Mouse (Mus musculus) midbrain, embryonic 12.5 days (tissue): ENCODE measurements around the gene Klf2. TPM values are rescaled to one million over a fixed set of nuclear protein-coding genes. Genes with fewer than 3 reads are reported as not detected.

Experiments
- ATAC-seq: fragments of 200-750 bp; cut with Nextera tagmentation; 2 replicates; pipeline ENCODE4 v1.8.0; 2017; ENCODE audit warnings: low read depth, moderate TSS enrichment, moderate library complexity; ENCODE audit not compliant: low FRiP score
- H3K27ac ChIP-seq: fragments of 300-500 bp; sonication (generic); replicated peaks from 2 replicates; pipeline ENCODE4 v1.5.1; 2016; ENCODE audit warnings: mild to moderate bottlenecking
- H3K27me3 ChIP-seq: fragments of 300-500 bp; sonication (generic); 2 replicates; pipeline ENCODE4 v1.6.1; 2016; ENCODE audit warnings: mild to moderate bottlenecking
- H3K36me3 ChIP-seq: fragments of 300-500 bp; sonication (generic); 2 replicates; pipeline ENCODE4 v1.6.1; 2016
- H3K4me1 ChIP-seq: fragments of 300-500 bp; sonication (generic); 2 replicates; pipeline ENCODE4 v1.6.1; 2016
- H3K4me2 ChIP-seq: fragments of 300-500 bp; sonication (generic); replicated peaks from 2 replicates; pipeline ENCODE4 v1.6.1; 2016; ENCODE audit warnings: mild to moderate bottlenecking, moderate library complexity
- H3K4me3 ChIP-seq: fragments of 300-500 bp; sonication (generic); 2 replicates; pipeline ENCODE4 v1.5.1; 2016; ENCODE audit warnings: mild to moderate bottlenecking
- H3K9ac ChIP-seq: fragments of 300-500 bp; sonication (generic); replicated peaks from 2 replicates; pipeline ENCODE4 v1.6.1; 2016; ENCODE audit warnings: mild to moderate bottlenecking, moderate library complexity
- H3K9me3 ChIP-seq: fragments of 300-500 bp; sonication (generic); 2 replicates; pipeline ENCODE4 v1.6.1; 2016; ENCODE audit warnings: mild to moderate bottlenecking
- WGBS: fragments of 180-500 bp; shearing (Covaris S2); methylation state at CpG from one replicate; pipeline ENCODE4 v1.1.7; 2016; 5-methylcytosine and 5-hydroxymethylcytosine counted together
- polyA plus RNA-seq: library from polyadenylated mRNA; unstranded; fragments of >200 nt; fragmentation: Nextera tagmentation; extraction: Ambion mirVana; gene quantifications from 2 replicates; pipeline ENCODE4 v1.2.1, GENCODE M21; 2016

Klf2 gene
- polyA plus RNA-seq, 1 experiment from 2014 or later, result 8.8 TPM

DNA sequence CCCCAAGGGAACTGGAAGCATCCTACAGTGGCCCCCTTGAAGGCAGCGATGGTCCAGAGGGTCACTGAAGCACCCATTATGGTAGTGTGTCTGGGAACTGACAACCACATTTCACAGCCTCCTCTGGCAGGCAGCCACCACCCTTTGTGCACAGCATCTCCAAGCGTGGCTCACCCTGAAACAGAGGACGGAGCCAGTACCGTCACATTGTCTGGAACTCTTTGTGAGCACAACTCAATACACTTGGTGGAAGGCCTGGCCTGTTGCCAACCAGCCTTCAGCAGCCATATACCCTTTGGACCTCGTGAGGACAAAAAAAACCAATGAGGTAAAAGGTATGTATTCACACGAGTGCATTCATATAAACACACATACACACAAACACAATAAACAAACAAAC, 10.6 kb upstream of the Klf2 start:
- peaks cover 9% of the 10 kb centered on the region; the same call in 1 of the 2 replicates for H3K4me1 ChIP-seq
- H3K9me3 ChIP-seq, result no peaks in the 10 kb centered on the region
- no peaks in the 10 kb centered on the region for H3K36me3 ChIP-seq
- no peaks in the 10 kb centered on the region for H3K27me3 ChIP-seq
- ATAC-seq, result no peak; the same call in 1 of the 2 replicates
- H3K27ac ChIP-seq, result no peak overlapping the region
- no peak overlapping the region for H3K4me2 ChIP-seq
- H3K9ac ChIP-seq, result no peak overlapping the region
- WGBS, result 70% methylated on average over 6 of the region's 6 CpGs
- H3K4me3 ChIP-seq, result no peak overlapping the region

DNA sequence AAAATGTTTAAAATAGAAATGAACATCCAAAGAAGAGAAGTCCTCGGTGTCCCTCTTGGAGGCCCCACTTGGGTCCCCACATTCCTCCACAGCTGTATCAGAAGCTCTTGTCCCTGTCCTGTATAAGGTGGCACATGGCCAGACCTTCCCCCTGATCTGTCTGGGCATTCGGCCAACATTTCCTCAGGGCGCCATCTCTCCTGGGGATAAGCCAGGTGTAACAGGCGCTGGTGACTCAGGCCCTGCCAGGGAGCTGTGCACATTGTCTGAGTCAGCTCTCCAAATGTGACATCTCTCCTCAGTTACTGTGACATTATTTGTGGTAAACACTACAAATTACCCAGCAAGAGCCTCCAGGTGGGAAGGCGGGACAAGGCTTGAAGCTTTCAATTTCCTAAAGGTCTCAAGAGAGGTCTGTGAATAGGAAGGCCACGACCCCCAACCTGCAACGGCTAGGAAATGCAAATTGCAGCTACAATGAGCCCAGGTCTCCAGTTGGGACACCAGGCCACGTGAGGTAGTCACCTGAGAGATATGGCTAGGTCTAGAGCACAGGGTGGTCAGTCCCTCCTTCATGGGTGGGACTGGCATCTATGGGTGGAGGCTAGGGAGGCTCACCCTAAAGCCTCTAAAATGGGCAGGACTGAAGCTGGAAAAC, 7.9 kb upstream of the Klf2 start:
- WGBS, result 58% methylated on average over 8 of the region's 8 CpGs
- Histone ChIP-seq H3K4me3 (no peak overlapping the region), H3K4me2 (no peak overlapping the region), H3K27ac (no peak overlapping the region), H3K36me3 (no peaks in the 10 kb centered on the region), H3K9me3 (no peaks in the 10 kb centered on the region), H3K4me1 (peaks cover 9% of the 10 kb centered on the region; the same call in 1 of the 2 replicates), H3K27me3 (no peaks in the 10 kb centered on the region), H3K9ac (no peak overlapping the region)
- no peak for ATAC-seq

DNA sequence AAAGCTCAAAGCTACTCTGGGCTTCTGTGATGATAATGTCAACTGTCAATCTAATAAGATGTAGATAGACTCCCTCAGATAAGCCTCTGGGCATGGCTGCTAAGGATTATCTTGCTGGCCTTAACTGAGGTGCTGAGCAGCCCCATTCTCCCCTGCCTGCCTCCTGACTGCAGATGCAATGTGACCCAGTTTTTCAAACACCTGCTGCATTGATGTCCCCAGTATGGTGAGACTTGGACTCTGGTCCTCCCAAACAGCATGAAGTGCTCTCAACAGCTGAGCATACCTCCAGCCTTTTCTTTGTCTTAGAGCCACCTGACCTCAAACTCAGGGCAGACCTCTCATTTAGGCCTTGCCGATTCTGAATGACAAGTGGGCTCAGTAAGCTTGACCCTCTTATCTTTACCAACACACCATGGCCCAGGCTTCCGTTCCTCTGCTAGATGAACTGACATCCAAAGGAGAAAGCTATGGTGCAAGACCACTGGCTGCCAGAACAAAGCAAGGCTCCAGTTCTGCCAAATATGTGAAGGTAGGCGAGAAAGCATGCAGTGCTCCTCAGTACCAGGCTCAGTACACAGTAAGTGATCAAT, 5.8 kb upstream of the Klf2 start:
- peaks cover 13% of the 10 kb centered on the region; the same call in 1 of the 2 replicates for H3K4me1 ChIP-seq
- H3K4me2 ChIP-seq, result no peak overlapping the region
- H3K27ac ChIP-seq, result no peak overlapping the region
- H3K9ac ChIP-seq, result no peak overlapping the region
- peaks cover 8% of the 10 kb centered on the region; the same call in 1 of the 2 replicates for H3K27me3 ChIP-seq
- WGBS, result 70% methylated on average over 3 of the region's 3 CpGs
- H3K9me3 ChIP-seq, result no peaks in the 10 kb centered on the region
- ATAC-seq, result no peak
- H3K36me3 ChIP-seq, result no peaks in the 10 kb centered on the region
- no peak overlapping the region for H3K4me3 ChIP-seq

DNA sequence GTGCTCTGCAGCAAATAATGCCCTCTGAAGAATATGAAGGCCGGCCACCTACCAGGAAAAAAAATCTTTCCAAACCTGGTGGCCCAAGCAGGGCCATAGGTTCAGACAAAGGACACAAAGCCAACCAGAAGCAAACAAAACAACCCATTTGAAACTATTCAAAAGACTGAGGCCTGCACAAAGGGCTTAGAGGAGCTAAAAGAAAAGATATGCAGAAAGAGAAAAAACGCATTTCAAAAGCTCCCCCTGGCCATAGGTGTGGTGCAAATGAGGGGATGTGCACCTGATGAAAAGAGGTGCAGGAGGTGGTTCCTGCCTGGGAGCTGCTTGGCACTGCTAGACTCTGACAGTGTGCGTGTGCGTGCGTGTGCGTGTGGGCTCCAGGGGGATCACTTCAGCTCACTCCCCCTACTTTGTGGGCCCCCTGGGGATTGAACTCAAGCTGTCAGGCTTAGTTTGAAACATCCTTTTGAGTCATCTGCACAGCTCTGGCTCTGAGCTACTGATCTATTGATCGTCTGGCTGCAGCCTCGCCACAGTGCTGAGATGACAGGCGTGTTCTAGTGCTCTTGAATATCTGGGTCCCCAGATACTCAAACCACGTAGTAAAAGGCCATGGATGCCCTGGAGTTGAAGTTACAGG, 2.7 kb upstream of the Klf2 start:
- Histone ChIP-seq H3K27ac (no peak overlapping the region), H3K9ac (no peak overlapping the region), H3K36me3 (no peaks in the 10 kb centered on the region), H3K4me2 (no peak overlapping the region), H3K27me3 (peaks cover 37% of the 10 kb centered on the region), H3K4me3 (no peak overlapping the region), H3K9me3 (no peaks in the 10 kb centered on the region), H3K4me1 (peaks cover 19% of the 10 kb centered on the region)
- WGBS, result 11% methylated on average over 10 of the region's 10 CpGs
- ATAC-seq, result no peak

DNA sequence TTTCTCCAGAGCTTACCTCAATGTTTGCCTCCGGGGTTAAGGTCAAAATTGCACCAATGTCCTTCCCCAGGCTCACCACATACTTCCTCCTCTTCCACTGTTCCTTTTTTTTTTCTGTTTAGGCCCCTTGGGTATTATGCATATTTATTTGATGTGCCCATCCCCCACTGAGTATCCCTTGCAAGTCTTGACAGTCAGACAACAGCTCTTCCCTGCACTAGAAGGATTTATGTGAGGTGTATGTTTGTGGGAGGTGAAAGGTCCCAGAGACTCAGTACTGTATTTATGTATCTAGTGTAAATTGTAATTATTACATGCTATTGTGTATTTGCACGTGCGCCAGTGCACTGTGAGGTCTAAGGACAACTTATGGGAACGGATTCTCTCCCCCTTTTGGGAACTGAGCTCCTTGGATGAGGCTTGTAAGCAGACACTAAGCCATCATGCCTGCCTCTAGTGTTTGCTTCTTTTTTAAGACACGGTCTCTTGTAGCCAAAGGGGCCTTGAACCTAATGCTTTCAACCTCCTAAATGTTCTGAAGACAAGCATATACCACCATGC, 1.0 kb upstream of the Klf2 start:
- H3K36me3 ChIP-seq, result no peaks in the 10 kb centered on the region
- H3K4me1 ChIP-seq, result peaks cover 18% of the 10 kb centered on the region
- H3K4me2 ChIP-seq, result no peak overlapping the region
- peaks cover 53% of the 10 kb centered on the region for H3K27me3 ChIP-seq
- no peaks in the 10 kb centered on the region for H3K9me3 ChIP-seq
- WGBS, result 52% methylated on average over 5 of the region's 5 CpGs
- H3K27ac ChIP-seq, result no peak overlapping the region
- no peak overlapping the region for H3K4me3 ChIP-seq
- no peak for ATAC-seq
- H3K9ac ChIP-seq, result no peak overlapping the region

DNA sequence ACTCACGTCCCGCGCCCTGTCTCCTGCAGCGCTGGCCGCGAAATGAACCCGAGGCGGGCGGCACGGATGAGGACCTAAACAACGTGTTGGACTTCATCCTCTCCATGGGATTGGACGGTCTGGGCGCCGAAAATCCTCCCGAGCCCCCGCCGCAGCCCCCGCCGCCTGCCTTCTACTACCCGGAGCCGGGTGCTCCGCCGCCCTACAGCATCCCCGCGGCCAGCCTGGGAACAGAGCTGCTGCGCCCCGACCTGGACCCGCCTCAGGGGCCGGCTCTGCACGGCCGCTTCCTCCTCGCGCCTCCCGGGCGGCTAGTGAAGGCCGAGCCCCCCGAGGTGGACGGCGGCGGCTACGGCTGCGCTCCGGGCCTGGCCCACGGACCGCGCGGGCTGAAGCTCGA, 564 bp downstream of the Klf2 start:
- no peaks in the 10 kb centered on the region for H3K36me3 ChIP-seq
- peaks cover 18% of the 10 kb centered on the region for H3K4me1 ChIP-seq
- 0 out of 2 replicates have a peak, but pooled peaks have one; percentile 11 for ATAC-seq
- H3K4me2 ChIP-seq, result peak overlapping the region; percentile 76
- 1% methylated on average over 47 of the region's 48 CpGs for WGBS
- no peaks in the 10 kb centered on the region for H3K9me3 ChIP-seq
- no peak overlapping the region for H3K27ac ChIP-seq
- peak overlapping the region; percentile 52 for H3K4me3 ChIP-seq
- peaks cover 63% of the 10 kb centered on the region for H3K27me3 ChIP-seq
- peak overlapping the region; percentile 46 for H3K9ac ChIP-seq

DNA sequence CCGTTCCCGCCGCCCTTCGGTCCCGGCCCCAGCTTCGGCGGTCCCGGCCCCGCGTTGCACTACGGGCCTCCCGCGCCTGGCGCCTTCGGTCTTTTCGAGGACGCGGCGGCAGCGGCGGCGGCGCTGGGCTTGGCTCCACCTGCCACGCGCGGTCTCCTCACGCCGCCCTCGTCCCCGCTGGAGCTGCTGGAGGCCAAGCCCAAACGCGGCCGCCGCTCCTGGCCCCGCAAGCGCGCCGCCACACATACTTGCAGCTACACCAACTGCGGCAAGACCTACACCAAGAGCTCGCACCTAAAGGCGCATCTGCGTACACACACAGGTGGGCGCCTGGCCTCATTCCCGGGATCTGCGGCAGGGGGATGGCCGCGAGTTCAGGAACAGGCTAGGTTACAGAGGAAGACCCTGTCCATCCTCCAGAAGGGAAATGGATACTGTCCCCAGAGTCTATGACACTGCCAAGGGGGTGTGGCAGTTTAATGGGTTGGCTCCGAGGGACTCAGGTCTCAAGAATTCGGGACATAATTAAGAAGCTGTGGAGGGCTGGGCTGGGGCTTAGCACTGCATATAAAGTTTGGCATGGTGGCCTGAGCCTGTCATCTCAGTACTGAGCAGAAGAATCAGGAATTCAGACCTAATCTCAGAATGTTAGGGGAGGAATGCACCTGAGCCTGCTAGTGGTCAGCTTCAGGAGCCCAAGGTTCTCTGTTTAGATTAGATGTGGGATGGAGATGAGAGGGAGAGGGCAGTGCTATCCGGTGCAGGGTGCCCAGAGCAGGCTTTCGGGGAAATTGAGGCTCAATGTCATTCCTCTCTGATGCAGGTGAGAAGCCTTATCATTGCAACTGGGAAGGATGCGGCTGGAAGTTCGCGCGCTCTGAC, 1.3 kb downstream of the Klf2 start:
- Histone ChIP-seq H3K9me3 (no peaks in the 10 kb centered on the region), H3K9ac (peak overlapping the region; percentile 46), H3K4me1 (peaks cover 18% of the 10 kb centered on the region), H3K27me3 (peaks cover 66% of the 10 kb centered on the region), H3K36me3 (no peaks in the 10 kb centered on the region), H3K4me2 (peak overlapping the region; percentile 76), H3K4me3 (peak overlapping the region; percentile 52), H3K27ac (no peak overlapping the region)
- ATAC-seq, result no peak
- WGBS, result 8% methylated on average over 52 of the region's 55 CpGs

DNA sequence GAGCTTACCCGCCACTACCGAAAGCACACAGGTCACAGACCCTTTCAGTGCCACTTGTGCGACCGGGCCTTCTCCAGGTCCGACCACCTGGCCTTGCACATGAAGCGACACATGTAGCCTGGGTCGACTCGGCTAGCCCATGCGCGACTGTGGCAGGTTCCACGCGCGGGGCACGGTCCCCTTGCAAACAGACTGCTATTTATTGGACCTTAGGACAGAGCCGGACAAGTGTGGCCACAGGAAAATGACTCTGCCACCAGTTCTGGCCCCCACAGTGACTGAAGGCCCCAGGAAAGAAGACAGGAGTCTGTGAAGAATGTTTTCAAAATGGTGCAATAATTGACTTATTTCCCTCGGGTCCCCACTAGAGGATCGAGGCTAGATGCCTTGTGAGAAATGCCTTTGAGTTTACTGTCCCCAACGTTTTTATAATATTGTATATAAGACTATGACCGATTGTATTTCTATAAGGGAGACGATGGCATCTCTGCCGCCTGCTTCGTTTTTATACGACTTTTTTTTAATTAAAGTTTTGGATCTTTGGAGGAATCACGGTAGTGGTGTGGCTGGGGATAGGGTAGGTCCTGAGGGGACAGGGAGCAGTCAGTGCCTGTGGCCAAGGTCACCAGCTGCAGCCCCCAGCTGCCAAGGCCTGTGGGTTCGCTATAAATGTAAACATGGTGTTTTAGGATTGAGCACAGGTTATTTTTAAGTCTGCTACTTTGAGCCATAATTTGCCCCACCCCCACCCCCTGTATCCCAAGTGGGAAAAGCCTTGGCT, 2.2 kb downstream of the Klf2 start:
- no peaks in the 10 kb centered on the region for H3K36me3 ChIP-seq
- H3K27ac ChIP-seq, result no peak overlapping the region
- no peak for ATAC-seq
- H3K9ac ChIP-seq, result no peak overlapping the region
- WGBS, result 67% methylated on average over 25 of the region's 25 CpGs
- H3K9me3 ChIP-seq, result no peaks in the 10 kb centered on the region
- H3K27me3 ChIP-seq, result peaks cover 66% of the 10 kb centered on the region
- H3K4me3 ChIP-seq, result 0 out of 2 replicates have a peak overlapping the region, but pooled peaks have one; percentile 1
- peaks cover 18% of the 10 kb centered on the region for H3K4me1 ChIP-seq
- H3K4me2 ChIP-seq, result no peak overlapping the region

DNA sequence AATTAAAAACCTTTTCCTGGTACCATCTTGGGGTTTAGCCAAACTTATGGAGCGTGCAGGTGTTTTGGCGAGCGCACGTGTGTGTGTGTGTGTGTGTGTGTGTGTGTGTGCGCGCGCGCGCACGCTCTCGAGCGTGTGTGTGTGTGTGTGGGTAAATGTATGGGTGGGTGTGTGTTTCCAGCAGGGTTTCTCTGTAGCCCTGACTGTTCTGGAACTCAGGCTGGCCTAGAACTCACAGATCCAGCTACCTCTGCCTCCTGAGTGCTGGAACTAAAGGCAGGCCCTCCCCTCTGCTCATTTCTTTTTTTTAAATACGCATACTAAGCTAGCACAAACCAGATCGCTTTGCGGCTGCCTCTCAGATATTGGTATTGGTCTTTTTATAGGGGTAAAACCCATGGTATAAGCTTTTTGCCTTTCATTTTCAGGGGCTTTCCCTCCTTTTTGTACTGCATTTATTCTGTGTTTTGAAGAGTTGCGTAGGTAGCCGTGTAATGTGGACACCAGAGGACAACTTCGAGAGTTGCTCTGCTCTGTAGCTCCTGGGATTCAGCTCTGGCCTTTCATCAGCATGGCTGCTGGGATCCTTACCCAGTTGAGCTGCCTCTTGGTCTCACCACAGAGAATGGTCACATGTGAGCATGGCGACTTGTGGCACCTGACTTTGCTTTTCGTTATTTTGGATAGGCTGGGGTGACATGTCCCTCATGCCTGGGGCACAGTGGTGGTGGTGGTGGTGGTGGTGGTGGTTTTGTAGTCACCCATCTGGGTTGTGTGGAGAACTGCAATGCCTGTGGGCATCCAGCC, 3.0 kb downstream of the Klf2 start:
- H3K9me3 ChIP-seq, result no peaks in the 10 kb centered on the region
- H3K27me3 ChIP-seq, result peaks cover 66% of the 10 kb centered on the region
- no peak overlapping the region for H3K4me3 ChIP-seq
- WGBS, result 88% methylated on average over 20 of the region's 20 CpGs
- peaks cover 14% of the 10 kb centered on the region for H3K4me1 ChIP-seq
- no peak overlapping the region for H3K9ac ChIP-seq
- H3K36me3 ChIP-seq, result no peaks in the 10 kb centered on the region
- no peak overlapping the region for H3K27ac ChIP-seq
- H3K4me2 ChIP-seq, result no peak overlapping the region
- no peak for ATAC-seq

DNA sequence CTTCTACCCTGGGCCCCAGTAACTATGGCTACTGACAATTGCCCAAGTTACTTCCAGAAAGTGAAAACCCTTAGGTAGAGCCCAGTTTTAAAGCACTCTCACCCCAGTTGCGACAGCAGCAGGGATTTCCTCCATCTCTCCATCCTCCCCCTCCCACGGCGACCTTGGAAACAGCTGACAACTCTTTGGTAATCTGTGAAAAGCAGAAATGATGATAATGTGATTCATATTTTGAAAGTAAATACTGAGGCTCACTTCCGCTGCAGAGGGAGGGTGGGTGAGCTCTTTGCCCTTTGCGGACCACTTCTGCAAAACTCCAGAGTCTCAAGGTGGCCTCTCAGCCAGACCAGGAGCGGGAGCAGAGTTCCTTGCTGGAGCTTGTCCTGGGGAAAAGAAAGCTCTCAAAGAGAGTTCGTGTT, 3.6 kb downstream of the Klf2 start:
- no peak for ATAC-seq
- no peak overlapping the region for H3K4me2 ChIP-seq
- WGBS, result 77% methylated on average over 7 of the region's 7 CpGs
- H3K4me3 ChIP-seq, result no peak overlapping the region
- peaks cover 14% of the 10 kb centered on the region for H3K4me1 ChIP-seq
- H3K36me3 ChIP-seq, result no peaks in the 10 kb centered on the region
- H3K27me3 ChIP-seq, result peaks cover 62% of the 10 kb centered on the region
- no peaks in the 10 kb centered on the region for H3K9me3 ChIP-seq
- no peak overlapping the region for H3K27ac ChIP-seq
- H3K9ac ChIP-seq, result no peak overlapping the region
